Mouse (Mus musculus): Measurements from ENCODE around the gene Tenm4. TPM values are rescaled to one million over a fixed set of nuclear protein-coding genes. Genes with fewer than 3 reads are reported as not detected.

Gene Tenm4
- polyA plus RNA-seq, 1 experiment from 2014 or later: 28.1 TPM

DNA sequence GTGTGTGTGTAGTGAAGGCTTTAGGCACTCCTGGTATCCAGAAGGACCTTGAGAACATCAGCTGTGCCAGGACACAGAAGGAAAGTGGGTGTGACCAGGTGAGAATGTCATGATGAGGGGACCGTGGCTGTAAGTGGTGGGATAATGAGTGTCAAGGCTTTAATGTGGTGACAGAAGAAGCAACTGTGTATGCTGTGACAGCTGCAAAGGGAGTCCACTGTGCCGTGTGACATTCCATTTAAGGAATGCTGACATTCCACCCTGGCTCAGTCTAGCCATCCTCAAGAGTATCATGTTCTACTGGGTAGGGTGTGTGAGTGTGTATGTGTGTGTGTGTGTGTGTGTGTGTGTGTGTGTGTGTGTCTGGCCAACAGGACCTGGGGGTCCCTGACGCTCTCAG is 130.8 kb downstream of the Tenm4 start:
- WGBS: 63% methylated on average over 3 of the region's 3 CpGs
- Histone ChIP-seq H3K9me3 (replicated peaks; ENCODE audit: control insufficient read depth, low read length) (no peaks in the 10 kb centered on the region), H3K36me3 (replicated peaks; ENCODE audit: control insufficient read depth, insufficient read depth, low read depth, low read length) (no peaks in the 10 kb centered on the region), H3K27me3 (ENCODE audit: control insufficient read depth, insufficient read depth, low read length) (no peaks in the 10 kb centered on the region), H3K9ac (replicated peaks; ENCODE audit: low read length) (no peak overlapping the region), H3K4me3 (ENCODE audit: low read depth, low read length) (no peak overlapping the region), H3K4me1 (ENCODE audit: control insufficient read depth, insufficient read depth, low read length) (no peaks in the 10 kb centered on the region), H3K4me2 (ENCODE audit: low read depth, low read length) (no peak overlapping the region), H3K27ac (replicated peaks; ENCODE audit: low read depth, low read length) (no peak overlapping the region)
- ATAC-seq (replicated peaks; ENCODE audit: insufficient number of reproducible peaks, low FRiP score, low TSS enrichment, low read depth): peak; percentile 46; the same call in 1 of the 2 replicates
- DNase-seq (ENCODE audit: low spot score): no peak

DNA sequence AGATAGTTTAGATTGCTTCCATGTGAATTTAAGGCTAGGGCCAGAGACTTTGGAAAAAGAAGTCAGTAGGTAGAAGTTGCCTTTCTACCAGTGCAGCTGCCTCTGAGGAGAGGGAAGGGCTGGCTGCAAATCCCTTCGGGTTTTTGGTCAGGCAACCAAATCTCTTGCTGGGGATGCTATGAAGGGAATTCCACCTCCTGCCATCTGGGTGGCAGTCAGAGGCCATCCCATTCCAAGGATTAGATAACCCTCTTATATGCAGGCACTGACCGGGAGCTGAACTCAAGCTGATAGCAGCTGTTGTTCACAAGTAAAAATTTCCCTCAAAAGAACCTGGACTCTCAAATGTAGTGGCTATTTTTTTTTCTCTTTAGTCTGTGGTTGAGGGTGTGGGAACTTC is 132.9 kb downstream of the Tenm4 start:
- WGBS: 57% methylated on average over 2 of the region's 2 CpGs
- H3K4me3 ChIP-seq (ENCODE audit: low read depth, low read length): no peak overlapping the region
- no peaks in the 10 kb centered on the region for H3K27me3 ChIP-seq (ENCODE audit: control insufficient read depth, insufficient read depth, low read length)
- no peak overlapping the region for H3K4me2 ChIP-seq (ENCODE audit: low read depth, low read length)
- no peak overlapping the region for H3K27ac ChIP-seq (replicated peaks; ENCODE audit: low read depth, low read length)
- ATAC-seq (replicated peaks; ENCODE audit: insufficient number of reproducible peaks, low FRiP score, low TSS enrichment, low read depth) (no peak), DNase-seq (ENCODE audit: low spot score) (no peak)
- no peaks in the 10 kb centered on the region for H3K36me3 ChIP-seq (replicated peaks; ENCODE audit: control insufficient read depth, insufficient read depth, low read depth, low read length)
- no peaks in the 10 kb centered on the region for H3K4me1 ChIP-seq (ENCODE audit: control insufficient read depth, insufficient read depth, low read length)
- no peak overlapping the region for H3K9ac ChIP-seq (replicated peaks; ENCODE audit: low read length)
- H3K9me3 ChIP-seq (replicated peaks; ENCODE audit: control insufficient read depth, low read length): no peaks in the 10 kb centered on the region

DNA sequence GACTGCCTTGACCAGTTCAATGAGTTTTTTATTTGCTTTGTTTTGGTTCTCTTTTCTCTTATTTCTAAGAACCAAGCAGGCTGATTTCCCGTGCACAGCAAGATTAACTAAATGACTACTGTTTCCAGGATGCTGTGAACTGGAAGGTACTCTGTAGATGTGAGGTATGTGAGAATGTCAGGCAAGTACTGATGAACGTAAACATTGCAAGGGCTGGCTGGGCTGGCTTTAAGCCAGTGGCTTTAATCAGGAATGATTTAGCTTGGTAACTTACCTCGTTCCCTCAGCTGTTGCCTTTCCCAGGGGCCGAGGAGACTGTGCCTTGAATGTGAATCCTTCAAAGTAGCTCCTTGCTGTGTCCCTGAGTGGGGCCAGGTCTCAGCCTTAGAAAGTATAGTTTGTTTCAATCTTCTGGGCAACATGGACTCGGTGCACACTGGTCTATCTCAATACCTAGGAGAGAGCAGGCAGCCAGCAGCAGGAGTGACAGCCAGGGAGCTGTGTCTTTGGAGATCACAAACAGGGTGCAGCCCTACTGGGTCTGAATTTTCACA is 134.4 kb downstream of the Tenm4 start:
- H3K36me3 ChIP-seq (replicated peaks; ENCODE audit: control insufficient read depth, insufficient read depth, low read depth, low read length): no peaks in the 10 kb centered on the region
- no peaks in the 10 kb centered on the region for H3K4me1 ChIP-seq (ENCODE audit: control insufficient read depth, insufficient read depth, low read length)
- 60% methylated on average over 5 of the region's 5 CpGs for WGBS
- ATAC-seq (replicated peaks; ENCODE audit: insufficient number of reproducible peaks, low FRiP score, low TSS enrichment, low read depth) (no peak), DNase-seq (ENCODE audit: low spot score) (peak; percentile 17)
- H3K4me2 ChIP-seq (ENCODE audit: low read depth, low read length): no peak overlapping the region
- no peak overlapping the region for H3K27ac ChIP-seq (replicated peaks; ENCODE audit: low read depth, low read length)
- no peak overlapping the region for H3K9ac ChIP-seq (replicated peaks; ENCODE audit: low read length)
- H3K27me3 ChIP-seq (ENCODE audit: control insufficient read depth, insufficient read depth, low read length): no peaks in the 10 kb centered on the region
- H3K9me3 ChIP-seq (replicated peaks; ENCODE audit: control insufficient read depth, low read length): no peaks in the 10 kb centered on the region
- no peak overlapping the region for H3K4me3 ChIP-seq (ENCODE audit: low read depth, low read length)

GRCm38 (mm10) chr7:96308106-96308505 is 137.1 kb downstream of the Tenm4 start:
- H3K9me3 ChIP-seq (replicated peaks; ENCODE audit: control insufficient read depth, low read length): no peaks in the 10 kb centered on the region
- ATAC-seq (replicated peaks; ENCODE audit: insufficient number of reproducible peaks, low FRiP score, low TSS enrichment, low read depth) (no peak), DNase-seq (ENCODE audit: low spot score) (peak; percentile 12)
- H3K4me1 ChIP-seq (ENCODE audit: control insufficient read depth, insufficient read depth, low read length): no peaks in the 10 kb centered on the region
- H3K9ac ChIP-seq (replicated peaks; ENCODE audit: low read length): no peak overlapping the region
- H3K36me3 ChIP-seq (replicated peaks; ENCODE audit: control insufficient read depth, insufficient read depth, low read depth, low read length): no peaks in the 10 kb centered on the region
- H3K4me3 ChIP-seq (ENCODE audit: low read depth, low read length): no peak overlapping the region
- H3K27me3 ChIP-seq (ENCODE audit: control insufficient read depth, insufficient read depth, low read length): no peaks in the 10 kb centered on the region
- H3K27ac ChIP-seq (replicated peaks; ENCODE audit: low read depth, low read length): no peak overlapping the region
- H3K4me2 ChIP-seq (ENCODE audit: low read depth, low read length): no peak overlapping the region
- WGBS: 53% methylated on average over 6 of the region's 6 CpGs

DNA sequence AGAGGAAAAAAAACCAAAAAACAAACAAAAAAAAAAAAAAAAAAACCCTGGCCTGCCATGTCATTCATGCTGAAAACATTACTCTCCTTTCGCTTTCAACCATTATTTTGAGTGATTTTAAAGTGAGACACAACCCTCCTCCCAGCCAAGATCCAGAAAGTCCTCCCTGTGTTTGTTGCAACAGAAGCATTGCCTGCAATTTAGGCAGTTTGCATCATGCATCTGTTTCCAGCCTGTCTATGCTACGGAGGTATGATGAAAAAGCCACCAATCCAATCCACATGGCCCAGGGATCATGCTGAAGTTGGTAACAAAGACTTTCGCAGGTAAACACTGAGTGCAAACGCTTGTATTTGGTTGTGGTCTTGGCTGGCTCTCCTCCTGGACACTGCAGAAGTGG is 158.3 kb downstream of the Tenm4 start:
- WGBS: 88% methylated on average over 4 of the region's 4 CpGs
- no peak overlapping the region for H3K4me2 ChIP-seq (ENCODE audit: low read depth, low read length)
- no peaks in the 10 kb centered on the region for H3K9me3 ChIP-seq (replicated peaks; ENCODE audit: control insufficient read depth, low read length)
- no peaks in the 10 kb centered on the region for H3K4me1 ChIP-seq (ENCODE audit: control insufficient read depth, insufficient read depth, low read length)
- no peaks in the 10 kb centered on the region; the same call in 1 of the 2 replicates for H3K36me3 ChIP-seq (replicated peaks; ENCODE audit: control insufficient read depth, insufficient read depth, low read depth, low read length)
- H3K27me3 ChIP-seq (ENCODE audit: control insufficient read depth, insufficient read depth, low read length): no peaks in the 10 kb centered on the region
- ATAC-seq (replicated peaks; ENCODE audit: insufficient number of reproducible peaks, low FRiP score, low TSS enrichment, low read depth): no peak
- DNase-seq (ENCODE audit: low spot score): no peak
- H3K4me3 ChIP-seq (ENCODE audit: low read depth, low read length): no peak overlapping the region
- H3K9ac ChIP-seq (replicated peaks; ENCODE audit: low read length): no peak overlapping the region
- no peak overlapping the region for H3K27ac ChIP-seq (replicated peaks; ENCODE audit: low read depth, low read length)

DNA sequence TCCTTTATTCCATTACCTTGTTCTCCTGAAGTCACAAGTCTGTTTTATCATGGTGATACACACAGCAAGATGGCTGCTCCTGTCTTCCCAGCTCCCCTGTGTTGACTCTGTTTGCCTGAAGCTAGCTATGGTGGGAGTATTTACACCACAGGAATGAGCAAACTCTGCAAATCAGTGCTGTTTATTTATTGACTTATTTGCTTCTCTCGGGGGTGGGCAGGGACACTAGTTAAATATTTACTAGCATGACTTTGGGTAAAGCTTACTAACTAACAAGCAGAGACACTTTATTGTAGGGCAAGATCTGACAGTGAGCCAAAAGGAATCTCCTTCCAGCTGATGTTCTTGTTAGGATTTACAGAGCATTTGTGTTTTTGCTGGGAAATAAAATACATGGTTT is 160.1 kb downstream of the Tenm4 start:
- no peak overlapping the region for H3K9ac ChIP-seq (replicated peaks; ENCODE audit: low read length)
- H3K27ac ChIP-seq (replicated peaks; ENCODE audit: low read depth, low read length): no peak overlapping the region
- no peak overlapping the region for H3K4me3 ChIP-seq (ENCODE audit: low read depth, low read length)
- H3K36me3 ChIP-seq (replicated peaks; ENCODE audit: control insufficient read depth, insufficient read depth, low read depth, low read length): no peaks in the 10 kb centered on the region
- no peaks in the 10 kb centered on the region for H3K27me3 ChIP-seq (ENCODE audit: control insufficient read depth, insufficient read depth, low read length)
- no peaks in the 10 kb centered on the region for H3K4me1 ChIP-seq (ENCODE audit: control insufficient read depth, insufficient read depth, low read length)
- H3K4me2 ChIP-seq (ENCODE audit: low read depth, low read length): no peak overlapping the region
- DNase-seq (ENCODE audit: low spot score) (no peak), ATAC-seq (replicated peaks; ENCODE audit: insufficient number of reproducible peaks, low FRiP score, low TSS enrichment, low read depth) (no peak)
- no peaks in the 10 kb centered on the region for H3K9me3 ChIP-seq (replicated peaks; ENCODE audit: control insufficient read depth, low read length)
- 75% methylated on average over 1 of the region's 1 CpGs for WGBS

- Histone ChIP-seq H3K4me3 (ENCODE audit: low read depth, low read length) (no peak overlapping the region), H3K27me3 (ENCODE audit: control insufficient read depth, insufficient read depth, low read length) (no peaks in the 10 kb centered on the region), H3K4me1 (ENCODE audit: control insufficient read depth, insufficient read depth, low read length) (no peaks in the 10 kb centered on the region), H3K27ac (replicated peaks; ENCODE audit: low read depth, low read length) (no peak overlapping the region), H3K9me3 (replicated peaks; ENCODE audit: control insufficient read depth, low read length) (no peaks in the 10 kb centered on the region), H3K9ac (replicated peaks; ENCODE audit: low read length) (no peak overlapping the region), H3K4me2 (ENCODE audit: low read depth, low read length) (no peak overlapping the region), H3K36me3 (replicated peaks; ENCODE audit: control insufficient read depth, insufficient read depth, low read depth, low read length) (no peaks in the 10 kb centered on the region)
- DNase-seq (ENCODE audit: low spot score) (peak; percentile 68), ATAC-seq (replicated peaks; ENCODE audit: insufficient number of reproducible peaks, low FRiP score, low TSS enrichment, low read depth) (no peak)
- WGBS: 38% methylated on average over 2 of the region's 2 CpGs
These were observed 163.3 kb downstream of the Tenm4 start for GRCm38 (mm10) chr7:96334361-96334760.

GRCm38 (mm10) chr7:96336376-96336775 is 165.3 kb downstream of the Tenm4 start:
- no peaks in the 10 kb centered on the region for H3K4me1 ChIP-seq (ENCODE audit: control insufficient read depth, insufficient read depth, low read length)
- no peak overlapping the region for H3K27ac ChIP-seq (replicated peaks; ENCODE audit: low read depth, low read length)
- no peak overlapping the region for H3K4me3 ChIP-seq (ENCODE audit: low read depth, low read length)
- DNase-seq (ENCODE audit: low spot score) (no peak), ATAC-seq (replicated peaks; ENCODE audit: insufficient number of reproducible peaks, low FRiP score, low TSS enrichment, low read depth) (no peak)
- no peaks in the 10 kb centered on the region for H3K36me3 ChIP-seq (replicated peaks; ENCODE audit: control insufficient read depth, insufficient read depth, low read depth, low read length)
- no peaks in the 10 kb centered on the region for H3K27me3 ChIP-seq (ENCODE audit: control insufficient read depth, insufficient read depth, low read length)
- no peak overlapping the region for H3K4me2 ChIP-seq (ENCODE audit: low read depth, low read length)
- no peak overlapping the region for H3K9ac ChIP-seq (replicated peaks; ENCODE audit: low read length)
- H3K9me3 ChIP-seq (replicated peaks; ENCODE audit: control insufficient read depth, low read length): no peaks in the 10 kb centered on the region

Measured in embryonic facial prominence, embryonic 11.5 days (tissue).